Mouse (Mus musculus) kidney, adult 10 weeks (tissue): Measurements from ENCODE around the gene Tcfl5. TPM values are rescaled to one million over a fixed set of nuclear protein-coding genes. Genes with fewer than 3 reads are reported as not detected.

Experiments
- polyA plus RNA-seq: library from polyadenylated mRNA; stranded (reverse); fragments of 350-450 nt; fragmentation: Illumina TruSeq; extraction: RNeasy Lipid Tissue Mini Kit (QIAGEN cat#74804); gene quantifications from one replicate; pipeline ENCODE4 v1.2.3, GENCODE M21; 2014; ENCODE audit warnings: low read depth, low replicate concordance

The Tcfl5 gene
- polyA plus RNA-seq: not detected

GRCm38 (mm10) chr2:180642555-180643260, at the start of gene Tcfl5:
Tcfl5 (minus strand) TSS chr2:180642708.

GRCm38 (mm10) chr2:180597490-180597889, 45.0 kb downstream of the Tcfl5 start, which contains the start of gene Col9a3:
Col9a3 (plus strand) TSS chr2:180597790.

GRCm38 (mm10) chr2:180589123-180589831, 53.2 kb downstream of the Tcfl5 start, which contains the start of gene Ogfr:
Ogfr (plus strand) TSS chr2:180589245.

GRCm38 (mm10) chr2:180581002-180581401, 61.5 kb downstream of the Tcfl5 start, which contains the start of gene Mrgbp:
Mrgbp (plus strand) TSS chr2:180581304.

Other genes starting within 250 kb of the Tcfl5 start
- 3.8 TPM for gene Slco4a1, start 186.5 kb downstream of the Tcfl5 start, polyA plus RNA-seq
- gene Ntsr1, start 142.7 kb downstream of the Tcfl5 start, polyA plus RNA-seq: not detected
- gene Mrgbp, start 61.4 kb downstream of the Tcfl5 start, polyA plus RNA-seq: 9.7 TPM
- 15.1 TPM for gene Ogfr, start 53.5 kb downstream of the Tcfl5 start, polyA plus RNA-seq
- gene Col9a3, start 44.9 kb downstream of the Tcfl5 start, polyA plus RNA-seq: not detected
- 15.1 TPM for gene Dido1, start 67.3 kb upstream of the Tcfl5 start, polyA plus RNA-seq
- gene Gid8, start 67.4 kb upstream of the Tcfl5 start, polyA plus RNA-seq: 40.3 TPM
- gene Slc17a9, start 82.6 kb upstream of the Tcfl5 start, polyA plus RNA-seq: not detected
- gene Bhlhe23, start 134.2 kb upstream of the Tcfl5 start, polyA plus RNA-seq: not detected